Mouse (Mus musculus): ENCODE results near the gene Defb11. TPM values are rescaled to one million over a fixed set of nuclear protein-coding genes. Genes with fewer than 3 reads are reported as not detected.

Gene Defb11
- polyA plus RNA-seq, 1 experiment from 2014 or later: not detected

Other genes with a start within 250 kb of the Defb11 start
- gene Defa34, start 240.6 kb downstream of the Defb11 start, polyA plus RNA-seq (2021): not detected
- gene AY761184, start 202.8 kb downstream of the Defb11 start, polyA plus RNA-seq (2021): not detected
- gene Defa24, start 171.9 kb downstream of the Defb11 start, polyA plus RNA-seq (2021): not detected
- not detected for gene Defb50, start 82.9 kb downstream of the Defb11 start, polyA plus RNA-seq (2021)
- gene Defb2, start 66.5 kb downstream of the Defb11 start, polyA plus RNA-seq (2021): not detected
- not detected for gene Defb10, start 47.5 kb downstream of the Defb11 start, polyA plus RNA-seq (2021)
- gene Defb9, start 21.0 kb downstream of the Defb11 start, polyA plus RNA-seq (2021): not detected
- gene Defb15, start 26.3 kb upstream of the Defb11 start, polyA plus RNA-seq (2021): not detected
- gene Defb35, start 31.9 kb upstream of the Defb11 start, polyA plus RNA-seq (2021): not detected
- gene Defb13, start 40.4 kb upstream of the Defb11 start, polyA plus RNA-seq (2021): not detected
- gene Fam90a1a, start 52.3 kb upstream of the Defb11 start, polyA plus RNA-seq (2021): not detected
- gene Ccdc70, start 63.4 kb upstream of the Defb11 start, polyA plus RNA-seq (2021): not detected
- 0.32 TPM for gene Atp7b, start 153.9 kb upstream of the Defb11 start, polyA plus RNA-seq (2021)
- gene Alg11, start 154.3 kb upstream of the Defb11 start, polyA plus RNA-seq (2021): 13.7 TPM
- 3.4 TPM for gene Nek5, start 218.6 kb upstream of the Defb11 start, polyA plus RNA-seq (2021)